Mouse (Mus musculus): ENCODE results near the gene Kdm5d.
A peak's percentile ranks its signal among the peaks of the same experiment; 100 is the strongest.

Kdm5d gene

DNA sequence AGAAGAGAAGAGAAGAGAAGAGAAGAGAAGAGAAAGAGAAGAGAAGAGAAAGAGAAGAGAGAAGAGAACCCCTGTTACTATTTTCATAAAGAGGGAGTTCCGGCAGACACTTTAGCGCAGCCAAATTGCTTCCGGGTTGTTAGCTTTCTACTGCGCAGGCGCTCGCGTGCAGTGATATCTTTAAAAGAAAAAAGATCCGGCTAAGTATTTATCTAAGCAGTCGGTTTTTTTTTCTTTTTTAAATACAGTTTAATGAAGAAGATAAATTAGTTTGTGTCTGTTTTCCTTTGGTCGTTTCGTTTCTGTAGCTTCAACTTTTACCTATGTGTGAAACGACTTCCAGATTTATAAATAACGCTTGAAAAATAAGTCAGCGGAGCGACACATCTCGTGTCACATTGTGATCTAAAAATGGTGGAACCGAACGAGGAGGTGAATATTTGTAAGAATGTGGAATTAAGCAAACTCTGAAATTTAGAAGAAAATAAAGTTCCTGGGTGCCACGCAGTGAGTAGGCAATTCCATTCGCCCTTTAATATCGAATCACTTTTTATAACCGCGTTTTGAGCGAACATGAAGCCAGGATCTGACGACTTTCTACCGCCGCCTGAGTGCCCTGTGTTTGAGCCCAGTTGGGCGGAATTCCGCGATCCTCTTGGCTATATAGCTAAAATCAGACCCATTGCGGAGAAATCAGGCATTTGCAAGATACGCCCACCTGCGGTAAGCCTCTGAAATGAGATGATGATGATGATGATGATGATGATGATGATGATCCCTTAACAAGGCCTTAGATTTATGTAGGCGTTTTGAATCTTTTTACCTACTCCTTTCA lies at the start of gene Kdm5d:
Gene Kdm5d, plus strand, starts transcription at position 396 of the 835 bp plus-strand sequence.
- peak; percentile 46 for DNase-seq

DNA sequence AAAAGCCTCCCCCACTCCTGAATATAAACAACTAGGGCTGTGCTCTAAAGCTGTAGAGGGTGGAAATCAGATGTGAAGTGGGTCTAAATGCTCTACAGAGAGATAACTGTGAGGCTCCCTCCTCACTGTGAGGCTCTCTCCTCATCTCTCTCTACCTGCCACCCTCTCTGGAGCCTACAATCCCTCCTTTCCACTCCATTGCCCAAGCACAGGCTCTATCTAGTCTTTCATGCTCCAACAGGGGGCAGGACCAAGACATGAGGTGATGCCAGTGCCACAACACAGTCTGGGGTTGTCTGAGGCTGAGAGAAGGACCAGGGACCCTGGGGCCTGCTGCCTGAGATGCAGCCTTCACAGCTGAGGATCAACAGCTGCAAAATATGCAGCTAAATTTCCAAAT lies 25.2 kb upstream of the Kdm5d start:
- no peak for DNase-seq

DNA sequence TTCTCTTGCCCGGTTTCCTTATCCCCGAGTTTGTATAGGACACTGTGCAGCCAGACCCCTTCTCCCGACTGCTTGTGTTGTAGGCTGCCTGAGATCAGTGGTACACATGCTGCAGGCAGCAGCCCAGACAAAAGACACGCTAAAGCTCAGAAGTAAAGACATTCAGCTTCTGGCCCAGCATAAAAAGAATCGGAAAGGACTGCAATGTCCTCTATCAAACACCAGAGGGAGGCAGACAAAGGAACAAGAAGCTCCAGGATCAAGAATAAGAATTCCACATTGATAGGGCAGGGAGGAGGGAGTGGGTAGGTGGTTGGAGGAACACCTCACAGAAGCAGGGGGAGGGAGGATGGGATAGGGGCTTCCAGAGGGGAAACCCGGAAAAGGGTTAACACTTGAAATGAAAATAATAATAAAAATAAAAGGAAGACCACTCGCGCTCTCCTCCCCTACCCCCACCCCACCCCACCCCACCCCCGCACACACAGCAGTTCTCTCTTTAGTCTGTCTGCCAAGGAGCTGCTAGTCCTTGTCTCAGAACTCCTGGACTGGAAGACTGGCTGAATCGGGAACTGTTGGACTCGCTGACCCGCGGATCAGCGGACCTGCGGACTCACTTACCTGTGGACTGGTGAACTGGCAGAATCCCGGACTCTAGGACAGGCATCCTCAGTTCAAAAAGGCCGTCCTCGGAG lies 24.6 kb upstream of the Kdm5d start:
- DNase-seq = no peak

Measured in cerebellum, adult 11-12 months (tissue).